Mouse (Mus musculus) lung, postnatal 0 days (tissue): Measurements from ENCODE around the gene Crb2. TPM values are rescaled to one million over a fixed set of nuclear protein-coding genes. Genes with fewer than 3 reads are reported as not detected.

Experiments
- ATAC-seq: fragments of 200-750 bp; cut with Nextera tagmentation; 2 replicates; pipeline ENCODE4 v1.8.0; 2017; ENCODE audit warnings: moderate library complexity
- DNase-seq: peaks from one replicate; pipeline ENCODE4 v3.0.0-alpha.2; 2016; ENCODE audit warnings: low spot score
- H3K27ac ChIP-seq: fragments of 300-500 bp; sonication (generic); 2 replicates; pipeline ENCODE4 v1.5.1; 2014; ENCODE audit warnings: antibody characterized with exemption, mild to moderate bottlenecking, low read length, mixed read lengths
- H3K27me3 ChIP-seq: fragments of 300-500 bp; sonication (generic); replicated peaks from 2 replicates; pipeline ENCODE4 v1.6.1; 2014; ENCODE audit warnings: low read length, mixed read lengths; ENCODE audit not compliant: insufficient read depth
- H3K36me3 ChIP-seq: fragments of 300-500 bp; sonication (generic); 2 replicates; pipeline ENCODE4 v1.6.1; 2014; ENCODE audit warnings: low read length, mixed read lengths; ENCODE audit not compliant: insufficient read depth
- H3K4me1 ChIP-seq: fragments of 300-500 bp; sonication (generic); 2 replicates; pipeline ENCODE4 v1.6.1; 2014; ENCODE audit warnings: antibody characterized with exemption, low read depth, low read length, mixed read lengths; ENCODE audit not compliant: insufficient read depth
- H3K4me2 ChIP-seq: fragments of 300-500 bp; sonication (generic); replicated peaks from 2 replicates; pipeline ENCODE4 v1.6.1; 2014; ENCODE audit warnings: low read depth, mild to moderate bottlenecking, low read length, moderate library complexity, mixed read lengths
- H3K4me3 ChIP-seq: fragments of 300-500 bp; sonication (generic); 2 replicates; pipeline ENCODE4 v1.5.1; 2014; ENCODE audit warnings: low read depth, low read length
- H3K9ac ChIP-seq: fragments of 300-500 bp; sonication (generic); replicated peaks from 2 replicates; pipeline ENCODE4 v1.6.1; 2014; ENCODE audit warnings: low read depth, mild to moderate bottlenecking
- H3K9me3 ChIP-seq: fragments of 300-500 bp; sonication (generic); 2 replicates; pipeline ENCODE4 v1.6.1; 2016; ENCODE audit warnings: low read length, mixed read lengths
- CTCF ChIP-seq: IDR thresholded peaks from 2 replicates; pipeline ENCODE4 v1.5.1; 2016; ENCODE audit warnings: antibody characterized with exemption, mild to moderate bottlenecking
- EP300 ChIP-seq: IDR thresholded peaks from 2 replicates; pipeline ENCODE4 v1.6.1; 2016; ENCODE audit warnings: antibody characterized with exemption, mild to moderate bottlenecking, control low read depth
- WGBS: fragments of 180-500 bp; shearing (Covaris S2); extraction: QIAGEN DNeasy Blood & Tissue Kit; methylation state at CpG from one replicate; pipeline ENCODE4 v1.1.7; 2014; 5-methylcytosine and 5-hydroxymethylcytosine counted together
- polyA plus RNA-seq: library from polyadenylated mRNA; unstranded; fragments of >200 nt; fragmentation: Nextera tagmentation; extraction: Ambion mirVana; gene quantifications from 2 replicates; pipeline ENCODE4 v1.2.1, GENCODE M21; 2015

The Crb2 gene
- polyA plus RNA-seq, 1 experiment from 2014 or later: 0.39 TPM

GRCm38 (mm10) chr2:37746293-37747049, 29.6 kb upstream of the Crb2 start:
- no peaks in the 10 kb centered on the region for H3K36me3 ChIP-seq
- H3K9ac ChIP-seq: no peak overlapping the region
- H3K27ac ChIP-seq: no peak overlapping the region
- no peak overlapping the region for H3K4me3 ChIP-seq
- no peaks in the 10 kb centered on the region for H3K27me3 ChIP-seq
- ATAC-seq (no peak), DNase-seq (no peak)
- H3K9me3 ChIP-seq: no peaks in the 10 kb centered on the region
- peaks cover 9% of the 10 kb centered on the region; the same call in 1 of the 2 replicates for H3K4me1 ChIP-seq
- WGBS: 87% methylated on average over 5 of the region's 5 CpGs
- no peak overlapping the region for H3K4me2 ChIP-seq
- TF ChIP-seq CTCF: no peak
- no peak for TF ChIP-seq EP300

DNA sequence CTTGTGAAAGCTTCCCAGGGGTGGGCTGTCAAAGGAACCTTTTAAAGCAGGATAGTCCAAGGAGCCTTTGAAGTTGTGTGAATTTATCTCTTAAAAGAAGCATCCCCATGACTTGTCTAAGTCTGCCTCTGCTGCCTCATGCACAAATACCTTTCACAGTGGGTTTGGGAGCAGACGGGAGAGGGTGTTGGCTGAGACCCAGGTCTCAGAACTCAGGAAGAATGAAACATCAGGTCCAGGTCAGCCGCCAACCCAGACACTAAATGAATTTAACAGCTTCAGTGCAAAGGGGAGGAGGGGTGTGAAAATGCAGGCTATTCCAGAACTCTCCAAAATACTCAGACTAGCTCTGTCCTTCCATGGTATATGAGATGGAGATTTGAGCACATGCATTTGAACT, 28.1 kb upstream of the Crb2 start:
- H3K4me3 ChIP-seq: no peak overlapping the region
- no peak overlapping the region for H3K27ac ChIP-seq
- DNase-seq (no peak), ATAC-seq (no peak)
- H3K27me3 ChIP-seq: no peaks in the 10 kb centered on the region
- no peaks in the 10 kb centered on the region for H3K36me3 ChIP-seq
- H3K9me3 ChIP-seq: no peaks in the 10 kb centered on the region
- H3K9ac ChIP-seq: no peak overlapping the region
- H3K4me1 ChIP-seq: peaks cover 9% of the 10 kb centered on the region; the same call in 1 of the 2 replicates
- WGBS: 32% methylated on average over 2 of the region's 2 CpGs
- H3K4me2 ChIP-seq: no peak overlapping the region
- TF ChIP-seq EP300 (no peak), CTCF (no peak)

DNA sequence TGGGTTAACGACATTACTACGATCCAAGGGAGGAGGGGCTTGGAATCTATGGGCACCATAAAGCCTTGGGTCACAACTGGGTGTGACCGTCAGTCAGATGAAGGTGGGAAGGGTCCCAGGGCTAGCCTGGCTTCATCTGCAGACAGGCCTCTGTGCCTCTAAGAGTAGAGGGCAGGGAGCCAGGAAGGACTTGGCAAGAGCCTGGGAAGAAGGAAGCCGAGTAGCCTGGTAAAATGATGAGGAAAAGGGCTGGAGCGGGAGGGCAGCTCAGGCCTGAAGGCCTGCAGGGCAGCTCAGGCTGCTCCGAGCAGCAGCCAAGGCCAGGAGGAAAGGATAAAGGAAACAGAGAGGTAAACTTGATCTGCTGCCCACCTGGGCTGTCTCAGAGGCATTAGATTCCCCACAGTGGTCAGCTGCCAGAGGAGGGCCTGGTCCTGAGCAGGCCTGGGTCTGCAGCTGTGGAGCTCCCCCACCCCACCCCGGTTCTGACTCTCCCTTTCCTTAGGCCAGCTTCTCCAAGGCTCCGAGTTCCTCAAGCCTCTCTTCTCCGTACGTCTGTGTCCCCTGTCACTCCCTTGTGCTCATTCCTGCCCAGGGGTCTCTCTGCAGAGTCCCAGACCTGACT, 27.5 kb upstream of the Crb2 start:
- DNase-seq: peak; percentile 37

DNA sequence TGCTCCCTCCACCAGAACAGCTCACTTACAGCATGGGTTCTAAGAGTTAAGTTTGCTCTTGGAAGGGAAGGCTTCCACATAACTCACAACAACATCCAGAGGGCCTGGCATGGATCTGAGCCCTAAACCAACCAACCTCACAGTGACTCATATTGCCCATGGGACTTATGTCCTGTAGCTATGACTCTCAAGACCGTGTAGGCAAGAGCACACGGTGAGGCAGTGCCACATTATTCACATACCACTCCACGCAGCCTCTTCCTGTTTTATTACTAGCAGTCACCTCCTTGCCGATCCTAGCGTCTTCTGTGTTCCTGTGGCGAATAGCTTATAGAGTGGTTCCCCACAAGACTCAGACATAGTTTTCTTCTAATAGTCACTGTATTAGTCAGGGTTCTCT, 26.7 kb upstream of the Crb2 start:
- Histone ChIP-seq H3K36me3 (no peaks in the 10 kb centered on the region), H3K4me3 (no peak overlapping the region), H3K9me3 (no peaks in the 10 kb centered on the region), H3K27ac (no peak overlapping the region), H3K27me3 (no peaks in the 10 kb centered on the region), H3K9ac (no peak overlapping the region), H3K4me1 (peaks cover 9% of the 10 kb centered on the region; the same call in 1 of the 2 replicates), H3K4me2 (no peak overlapping the region)
- TF ChIP-seq EP300: no peak
- TF ChIP-seq CTCF: no peak
- ATAC-seq (peak; percentile 88), DNase-seq (peak; percentile 69)
- WGBS: 32% methylated on average over 6 of the region's 6 CpGs

More for the DNA sequence above, 27.5 kb upstream of the Crb2 start:
- Histone ChIP-seq H3K27me3 (no peaks in the 10 kb centered on the region), H3K4me1 (peaks cover 9% of the 10 kb centered on the region; the same call in 1 of the 2 replicates), H3K36me3 (no peaks in the 10 kb centered on the region), H3K4me3 (no peak overlapping the region), H3K4me2 (no peak overlapping the region), H3K9ac (no peak overlapping the region), H3K27ac (no peak overlapping the region), H3K9me3 (no peaks in the 10 kb centered on the region)
- 39% methylated on average over 10 of the region's 10 CpGs for WGBS
- ATAC-seq: no peak; the same call in 1 of the 2 replicates
- TF ChIP-seq EP300 (no peak), CTCF (no peak)

DNA sequence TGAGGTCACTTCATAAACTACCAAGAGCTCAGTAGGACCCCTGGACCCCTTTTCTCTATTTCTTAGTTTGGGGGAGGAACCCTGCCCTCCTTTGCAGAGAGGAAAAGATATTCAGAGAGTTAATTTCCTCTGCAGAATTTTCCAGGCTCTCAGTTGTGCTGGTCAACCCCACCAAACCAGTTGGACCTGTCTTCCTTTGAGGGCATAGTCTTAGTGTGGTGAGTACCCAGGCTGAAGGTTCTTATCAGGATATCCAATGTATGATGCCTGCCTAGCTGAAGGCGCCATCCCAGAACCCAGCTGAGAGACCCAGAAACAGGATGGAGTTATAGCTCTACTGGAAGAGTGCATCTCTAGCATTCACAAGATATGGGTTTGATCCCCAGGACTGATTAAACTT, 24.9 kb upstream of the Crb2 start:
- DNase-seq: peak; percentile 50

DNA sequence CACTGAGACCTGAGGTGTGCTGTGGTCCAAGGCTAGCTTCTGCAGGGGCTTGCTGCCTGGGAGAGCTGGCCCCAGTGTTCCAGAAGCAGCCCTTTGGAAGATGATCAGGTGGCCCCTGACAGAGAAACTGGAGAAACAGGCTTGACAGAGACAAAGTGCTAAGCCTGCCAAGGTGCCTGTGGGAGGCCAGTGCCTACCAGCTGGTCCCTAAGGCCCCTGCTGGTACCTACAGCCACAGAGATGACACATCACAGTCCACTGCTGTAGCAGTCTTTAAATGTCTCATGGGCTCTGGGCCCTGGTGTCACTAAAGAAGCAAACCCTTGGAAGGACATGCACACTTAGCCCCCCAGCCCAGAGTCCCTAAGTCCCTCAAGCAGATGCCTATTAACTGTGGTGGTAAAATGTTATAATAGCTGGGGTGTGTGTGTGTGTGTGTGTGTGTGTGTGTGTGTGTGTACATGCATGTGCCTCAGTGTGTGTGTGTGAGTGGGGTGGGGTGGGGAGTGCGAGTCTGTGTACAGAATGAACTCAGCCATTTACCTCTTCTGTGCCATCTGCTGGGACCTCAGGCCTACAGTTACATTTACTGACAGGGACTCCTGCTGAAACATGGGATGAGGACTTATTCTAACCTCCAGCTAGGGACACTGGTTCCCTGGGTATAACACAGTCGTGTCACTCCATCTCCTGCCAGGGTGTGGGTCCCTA, 19.7 kb upstream of the Crb2 start:
- ATAC-seq (no peak), DNase-seq (no peak)
- no peaks in the 10 kb centered on the region for H3K9me3 ChIP-seq
- 0 out of 2 replicates have a peak, but pooled peaks cover 3% of the 10 kb centered on the region for H3K4me1 ChIP-seq
- no peak overlapping the region for H3K4me2 ChIP-seq
- H3K9ac ChIP-seq: no peak overlapping the region
- H3K27me3 ChIP-seq: no peaks in the 10 kb centered on the region
- H3K4me3 ChIP-seq: no peak overlapping the region
- no peak overlapping the region for H3K27ac ChIP-seq
- TF ChIP-seq CTCF: no peak
- TF ChIP-seq EP300: no peak
- WGBS: 80% methylated on average over 2 of the region's 2 CpGs
- H3K36me3 ChIP-seq: no peaks in the 10 kb centered on the region

More for the DNA sequence above, 24.9 kb upstream of the Crb2 start:
- Histone ChIP-seq H3K4me3 (no peak overlapping the region), H3K36me3 (no peaks in the 10 kb centered on the region), H3K4me2 (no peak overlapping the region), H3K4me1 (peaks cover 9% of the 10 kb centered on the region; the same call in 1 of the 2 replicates), H3K27me3 (no peaks in the 10 kb centered on the region), H3K9ac (no peak overlapping the region), H3K9me3 (no peaks in the 10 kb centered on the region), H3K27ac (no peak overlapping the region)
- TF ChIP-seq EP300 (no peak), CTCF (no peak)
- WGBS: 55% methylated on average over 1 of the region's 1 CpGs
- ATAC-seq: peak; percentile 54; the same call in 1 of the 2 replicates
